Mouse (Mus musculus) heart, adult 2 months (tissue): ENCODE measurements around the gene Agbl4.

Experiments used
- CTCF ChIP-seq: fragments of 200-600 bp; IDR thresholded peaks from 2 replicates; pipeline ENCODE4 v1.8.1; 2022; ENCODE audit warnings: antibody characterized with exemption, mild to moderate bottlenecking, moderate library complexity
- EP300 ChIP-seq: fragments of 200-500 bp; IDR thresholded peaks from 2 replicates; pipeline ENCODE4 v1.6.1; 2011; ENCODE audit warnings: low read depth, low read length, control low read depth; ENCODE audit not compliant: insufficient read depth

DNA sequence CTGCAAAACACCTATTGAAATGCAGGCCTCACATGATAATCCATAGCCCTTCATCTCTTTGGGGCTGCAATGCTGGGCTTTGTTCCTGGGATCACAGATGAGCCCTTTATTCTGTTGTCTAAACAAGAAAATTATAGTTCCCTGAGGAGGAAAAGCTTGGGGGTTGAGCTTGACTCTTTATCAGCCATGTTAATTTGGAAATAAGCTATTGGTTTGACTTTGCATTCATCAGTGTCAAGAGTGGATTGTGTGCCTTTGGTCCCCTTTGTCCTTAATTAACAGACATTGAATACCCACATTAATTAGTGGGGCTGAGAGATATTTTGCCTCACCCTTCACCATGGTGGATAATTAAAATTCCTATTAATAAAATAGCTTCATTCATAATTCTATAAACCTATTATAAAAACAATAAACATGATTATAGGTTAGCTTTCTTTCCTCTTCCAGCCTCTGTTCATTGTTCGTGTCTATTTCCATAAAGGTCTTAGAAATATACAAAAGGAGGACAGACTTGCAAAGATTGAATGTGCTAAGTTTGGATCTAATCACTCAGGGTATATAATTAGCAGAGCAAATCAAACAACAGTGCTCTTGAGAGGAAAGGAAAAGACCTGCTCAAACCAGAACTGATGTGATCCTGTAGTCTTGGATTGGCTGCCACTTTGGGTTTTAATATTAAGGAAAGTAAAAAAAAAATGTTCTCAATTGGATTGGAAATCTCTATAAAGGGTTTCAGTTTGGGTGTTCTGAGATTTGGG is 607.4 kb downstream of the Agbl4 start:
- no peak for TF ChIP-seq CTCF
- TF ChIP-seq EP300 = no peak
